Mouse (Mus musculus): ENCODE data around the gene Gm7173.

Gm7173 gene

GRCm38 (mm10) chrX:79516977-79517645 lies at the start of gene Gm7173:
TSS of gene Gm7173 (minus strand) at chrX:79517285.
- DNase-seq (ENCODE audit: low spot score in 2 of 2) = peak; percentile 6 to 34

GRCm38 (mm10) chrX:79517646-79518016 lies 546 bp upstream of the Gm7173 start:
- no peak for DNase-seq (ENCODE audit: low spot score in 2 of 2)

GRCm38 (mm10) chrX:79316790-79317189 lies 200.3 kb downstream of the Gm7173 start:
- no peak for DNase-seq (ENCODE audit: low spot score in 2 of 2)
